Mouse (Mus musculus) thymus, adult 2 months (tissue): ENCODE measurements at regions not wholly inside any gene's neighbourhood (a gene's known extent, or its start where the extent isn't known, plus 50 kb on each side); places are given as distances from the start of the nearest gene placed in this dataset.

Experiments used
- CTCF ChIP-seq: fragments of 200-500 bp; IDR thresholded peaks from 2 replicates; pipeline ENCODE4 v1.5.1; 2012; ENCODE audit warnings: mild to moderate bottlenecking, control low read depth, low read length, moderate library complexity, borderline replicate concordance; ENCODE audit not compliant: control insufficient read depth, poor library complexity, insufficient read depth; ENCODE audit errors: extremely low read depth
- POLR2A ChIP-seq: fragments of 200-500 bp; IDR thresholded peaks from 2 replicates; pipeline ENCODE4 v1.6.1; 2012; ENCODE audit warnings: mild to moderate bottlenecking, low read length, control low read depth, moderate library complexity; ENCODE audit not compliant: control insufficient read depth, poor library complexity, insufficient read depth; ENCODE audit errors: extremely low read depth

DNA sequence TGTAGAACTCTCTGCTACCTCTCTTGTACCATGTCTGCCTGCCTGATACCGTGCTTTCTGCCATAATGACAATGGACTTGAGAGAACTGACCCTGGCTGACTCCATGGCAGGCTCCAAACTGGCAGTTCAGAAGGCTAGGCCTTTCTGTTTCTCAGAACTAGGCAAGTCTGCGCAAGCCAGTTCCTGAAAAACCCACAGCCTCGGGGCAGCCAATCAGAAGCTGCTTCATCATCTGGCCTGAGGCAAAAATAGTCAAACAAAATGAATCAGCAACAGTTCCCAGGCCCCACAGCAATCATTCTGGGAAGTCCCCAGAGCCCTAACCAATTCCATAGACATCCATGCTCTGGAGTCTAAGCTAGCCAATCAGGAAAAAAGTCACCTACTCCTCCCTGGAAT lies 284.5 kb downstream of the Olfr1505 start:
- TF ChIP-seq CTCF (no peak), POLR2A (no peak)
